Mouse (Mus musculus) monocyte, adult 2 months (primary cell): ENCODE results near the gene Lmtk2.

Experiments used
- DNase-seq, 2 experiments: peaks; one replicate each; pipeline ENCODE4 v3.0.0; 2022; ENCODE audit warnings: low spot score in 2 of 2, low read depth in 1 of 2

Lmtk2 gene

GRCm38 (mm10) chr5:144106130-144106510 is 5.9 kb downstream of the Lmtk2 start:
- no peak for DNase-seq

GRCm38 (mm10) chr5:144109201-144109600 is 9.0 kb downstream of the Lmtk2 start:
- DNase-seq = peak in 1 of 2 experiments; percentile 38

- DNase-seq = no peak
Observed at GRCm38 (mm10) chr5:144112574-144113438, 12.6 kb downstream of the Lmtk2 start.

GRCm38 (mm10) chr5:144114068-144114467 is 13.8 kb downstream of the Lmtk2 start:
- DNase-seq = no peak

GRCm38 (mm10) chr5:144114970-144115627 is 14.9 kb downstream of the Lmtk2 start:
- DNase-seq = no peak

- DNase-seq = no peak
Observed at GRCm38 (mm10) chr5:144115628-144115977, 15.4 kb downstream of the Lmtk2 start.

GRCm38 (mm10) chr5:144118271-144118670 is 18.0 kb downstream of the Lmtk2 start:
- DNase-seq = no peak

- DNase-seq = no peak
Observed at GRCm38 (mm10) chr5:144119286-144119685, 19.1 kb downstream of the Lmtk2 start.

GRCm38 (mm10) chr5:144121489-144121888 is 21.3 kb downstream of the Lmtk2 start:
- DNase-seq = no peak

- DNase-seq = peak; percentile 43 to 55
Observed at GRCm38 (mm10) chr5:144125979-144126755, 25.9 kb downstream of the Lmtk2 start.

GRCm38 (mm10) chr5:144143531-144143930 is 43.3 kb downstream of the Lmtk2 start:
- no peak for DNase-seq

GRCm38 (mm10) chr5:144146898-144147297 is 46.7 kb downstream of the Lmtk2 start:
- no peak for DNase-seq

GRCm38 (mm10) chr5:144149530-144149929 is 49.3 kb downstream of the Lmtk2 start:
- no peak for DNase-seq

GRCm38 (mm10) chr5:144151270-144151669 is 51.0 kb downstream of the Lmtk2 start:
- no peak for DNase-seq

GRCm38 (mm10) chr5:144154528-144154927 is 54.3 kb downstream of the Lmtk2 start:
- peak; percentile 23 to 31 for DNase-seq

GRCm38 (mm10) chr5:144158604-144159003 is 58.4 kb downstream of the Lmtk2 start:
- no peak for DNase-seq

GRCm38 (mm10) chr5:144159137-144159536 is 58.9 kb downstream of the Lmtk2 start:
- DNase-seq = no peak

- DNase-seq = no peak
Observed at GRCm38 (mm10) chr5:144162080-144162812, 62.0 kb downstream of the Lmtk2 start.

GRCm38 (mm10) chr5:144162813-144163517 is 62.7 kb downstream of the Lmtk2 start:
- no peak for DNase-seq

- no peak for DNase-seq
Observed at GRCm38 (mm10) chr5:144165756-144166155, 65.5 kb downstream of the Lmtk2 start.
